Comparison of ENCODE assay signal across 8 mouse cellular contexts in genomic region chr2:167631181-167631590, GRCm38 (mm10). TPM values are rescaled to one million over a fixed set of nuclear protein-coding genes. Genes with fewer than 3 reads are reported as not detected.
A peak's percentile ranks its signal among the peaks of the same experiment; 100 is the strongest.
DNase-seq lines count a peak whose midpoint lies in the region; ATAC-seq lines count a peak whose summit lies in the region.

No protein-coding gene starts in this region.

- WGBS in forebrain, embryonic 16.5 days: 0% methylated on average over 29 of the region's 31 CpGs
- WGBS in limb, embryonic 11.5 days: under 1% methylated on average over 31 of the region's 31 CpGs
- under 1% methylated on average over 31 of the region's 31 CpGs for WGBS in neural tube, embryonic 13.5 days

- peaks cover 80% of the 10 kb centered on the region for H3K4me1 ChIP-seq in megakaryocyte, embryonic 14.5 days
- peaks cover 40% of the 10 kb centered on the region for H3K4me1 ChIP-seq in forebrain, embryonic 16.5 days (replicated peaks; ENCODE audit: control insufficient read depth, insufficient read depth, low read length)
- H3K4me1 ChIP-seq in limb, embryonic 11.5 days (ENCODE audit: control insufficient read depth, insufficient read depth, low read length): peaks cover 12% of the 10 kb centered on the region
- H3K4me1 ChIP-seq in neural tube, embryonic 13.5 days (replicated peaks): peaks cover 63% of the 10 kb centered on the region

- peak overlapping the region; percentile 92 for H3K9ac ChIP-seq in forebrain, embryonic 16.5 days (replicated peaks; ENCODE audit: low read depth, low read length)
- peak overlapping the region; percentile 88 for H3K9ac ChIP-seq in limb, embryonic 11.5 days (ENCODE audit: low read length)
- H3K9ac ChIP-seq in neural tube, embryonic 13.5 days: peak overlapping the region; percentile 97

- peaks cover 38% of the 10 kb centered on the region for H3K36me3 ChIP-seq in megakaryocyte, embryonic 14.5 days (replicated peaks; ENCODE audit: low read length)
- H3K36me3 ChIP-seq in forebrain, embryonic 16.5 days (ENCODE audit: control insufficient read depth, insufficient read depth): no peaks in the 10 kb centered on the region
- H3K36me3 ChIP-seq in limb, embryonic 11.5 days (ENCODE audit: control insufficient read depth, insufficient read depth, low read length): peaks cover 5% of the 10 kb centered on the region
- peaks cover 4% of the 10 kb centered on the region; the same call in 1 of the 2 replicates for H3K36me3 ChIP-seq in neural tube, embryonic 13.5 days

- DNase-seq in adrenal gland, postnatal 10 days: peak; percentile 51
- DNase-seq in adrenal gland, postnatal 4 days (ENCODE audit: low spot score in 2 of 2): no peak
- DNase-seq in limb, embryonic 11.5 days (ENCODE audit: low spot score): no peak
- no peak for DNase-seq in retina, postnatal 1 day

- H3K27ac ChIP-seq in forebrain, embryonic 16.5 days (ENCODE audit: low read length): peak overlapping the region; percentile 81
- H3K27ac ChIP-seq in limb, embryonic 11.5 days (replicated peaks; ENCODE audit: low read depth, low read length): peak overlapping the region; percentile 74
- H3K27ac ChIP-seq in neural tube, embryonic 13.5 days (replicated peaks): peak overlapping the region; percentile 93

- H3K4me2 ChIP-seq in forebrain, embryonic 16.5 days (ENCODE audit: low read length): peak overlapping the region; percentile 91
- H3K4me2 ChIP-seq in limb, embryonic 11.5 days (ENCODE audit: low read depth, severe bottlenecking): peak overlapping the region; percentile 75
- peak overlapping the region; percentile 93 for H3K4me2 ChIP-seq in neural tube, embryonic 13.5 days

- 0 out of 2 replicates have a peak, but pooled peaks cover 3% of the 10 kb centered on the region for H3K9me3 ChIP-seq in megakaryocyte, embryonic 14.5 days
- no peaks in the 10 kb centered on the region for H3K9me3 ChIP-seq in forebrain, embryonic 16.5 days (ENCODE audit: control insufficient read depth, low read length)
- no peaks in the 10 kb centered on the region; the same call in 1 of the 2 replicates for H3K9me3 ChIP-seq in limb, embryonic 11.5 days (ENCODE audit: control insufficient read depth, low read length)
- H3K9me3 ChIP-seq in neural tube, embryonic 13.5 days: no peaks in the 10 kb centered on the region

- no peak for ATAC-seq in megakaryocyte, adult 5-6 weeks (ENCODE audit: poor library complexity, severe bottlenecking)
- peak; percentile 15 for ATAC-seq in forebrain, embryonic 16.5 days
- ATAC-seq in limb, embryonic 11.5 days (ENCODE audit: insufficient number of reproducible peaks, low FRiP score, low TSS enrichment, low read depth): no peak
- peak; percentile 34 for ATAC-seq in neural tube, embryonic 13.5 days (ENCODE audit: low read depth)

- no peaks in the 10 kb centered on the region for H3K27me3 ChIP-seq in megakaryocyte, embryonic 14.5 days (replicated peaks)
- no peaks in the 10 kb centered on the region for H3K27me3 ChIP-seq in forebrain, embryonic 16.5 days (replicated peaks; ENCODE audit: control insufficient read depth, insufficient read depth, low read length)
- no peaks in the 10 kb centered on the region for H3K27me3 ChIP-seq in limb, embryonic 11.5 days (ENCODE audit: control insufficient read depth, insufficient read depth, low read length)
- no peaks in the 10 kb centered on the region for H3K27me3 ChIP-seq in neural tube, embryonic 13.5 days

- peak overlapping the region; percentile 97 for H3K4me3 ChIP-seq in megakaryocyte, embryonic 14.5 days (replicated peaks)
- peak overlapping the region; percentile 85 for H3K4me3 ChIP-seq in forebrain, embryonic 16.5 days (replicated peaks; ENCODE audit: low read length)
- peak overlapping the region; percentile 98 for H3K4me3 ChIP-seq in limb, embryonic 11.5 days (ENCODE audit: low read depth, low read length)
- peak overlapping the region; percentile 88 for H3K4me3 ChIP-seq in neural tube, embryonic 13.5 days

RNA-seq across cellular contexts. Expression of gene Ube2v1, which starts 0.7 kb away (rescaled TPM):
- 100 to 1,000 TPM; 159 to 162 TPM for total RNA-seq in adrenal gland, postnatal 10 days (2021)
- total RNA-seq in adrenal gland, postnatal 4 days (2021): 100 to 1,000 TPM; 194 to 200 TPM
- 314 and 1,236 TPM in 2 replicates for polyA plus RNA-seq in megakaryocyte, embryonic 14.5 days (2012; ENCODE audit: insufficient read depth, low replicate concordance)
- 68.8 and 86.3 TPM in 2 replicates for total RNA-seq in megakaryocyte, adult 5-6 weeks (2015)
- 45.1 and 51.9 TPM in 2 replicates for total RNA-seq in megakaryocyte, adult 5-6 weeks (2017)
- 273 and 281 TPM in 2 replicates for polyA plus RNA-seq in forebrain, embryonic 16.5 days (2015; fragmentation: Nextera tagmentation; extraction: Ambion mirVana)
- 264 and 267 TPM in 2 replicates for polyA plus RNA-seq in limb, embryonic 11.5 days (2014; fragmentation: Nextera tagmentation; extraction: Ambion mirVana)
- 326 and 340 TPM in 2 replicates for polyA plus RNA-seq in neural tube, embryonic 13.5 days (2015; fragmentation: Nextera tagmentation; extraction: Ambion mirVana)

RNA-seq across cellular contexts. Expression of gene Gm20431, which starts 30.1 kb away (rescaled TPM):
- total RNA-seq in adrenal gland, postnatal 10 days (2021): 10 to 100 TPM; 16.4 to 17.5 TPM
- total RNA-seq in adrenal gland, postnatal 4 days (2021): 10 to 100 TPM; 18.2 to 23.0 TPM
- not detected in 2 replicates for polyA plus RNA-seq in megakaryocyte, embryonic 14.5 days (2012; ENCODE audit: insufficient read depth, low replicate concordance)
- total RNA-seq in megakaryocyte, adult 5-6 weeks (2015): 6.1 and 22.8 TPM in 2 replicates
- total RNA-seq in megakaryocyte, adult 5-6 weeks (2017): not detected in 2 replicates
- polyA plus RNA-seq in forebrain, embryonic 16.5 days (2015; fragmentation: Nextera tagmentation; extraction: Ambion mirVana): 8.2 and 11.7 TPM in 2 replicates
- 4.9 and 7.7 TPM in 2 replicates for polyA plus RNA-seq in limb, embryonic 11.5 days (2014; fragmentation: Nextera tagmentation; extraction: Ambion mirVana)
- polyA plus RNA-seq in neural tube, embryonic 13.5 days (2015; fragmentation: Nextera tagmentation; extraction: Ambion mirVana): 9.1 and 9.3 TPM in 2 replicates

RNA-seq across cellular contexts. Expression of gene Cebpb, which starts 57.5 kb away (rescaled TPM):
- 100 to 1,000 TPM; 269 to 439 TPM for total RNA-seq in adrenal gland, postnatal 10 days (2021)
- total RNA-seq in adrenal gland, postnatal 4 days (2021): 100 to 1,000 TPM; 229 to 255 TPM
- polyA plus RNA-seq in megakaryocyte, embryonic 14.5 days (2012; ENCODE audit: insufficient read depth, low replicate concordance): 372 and 610 TPM in 2 replicates
- total RNA-seq in megakaryocyte, adult 5-6 weeks (2015): 79.3 and 125 TPM in 2 replicates
- 55.5 and 59.5 TPM in 2 replicates for total RNA-seq in megakaryocyte, adult 5-6 weeks (2017)
- polyA plus RNA-seq in forebrain, embryonic 16.5 days (2015; fragmentation: Nextera tagmentation; extraction: Ambion mirVana): 0.32 and 0.56 TPM in 2 replicates
- polyA plus RNA-seq in limb, embryonic 11.5 days (2014; fragmentation: Nextera tagmentation; extraction: Ambion mirVana): 2.6 and 4.1 TPM in 2 replicates
- polyA plus RNA-seq in neural tube, embryonic 13.5 days (2015; fragmentation: Nextera tagmentation; extraction: Ambion mirVana): 2.2 and 2.3 TPM in 2 replicates

RNA-seq across cellular contexts. Expression of gene Tmem189, which starts 58.4 kb away (rescaled TPM):
- 10 to 100 TPM; 31.2 to 33.5 TPM for total RNA-seq in adrenal gland, postnatal 10 days (2021)
- total RNA-seq in adrenal gland, postnatal 4 days (2021): 10 to 100 TPM; 32.9 to 35.4 TPM
- 164 and 173 TPM in 2 replicates for polyA plus RNA-seq in megakaryocyte, embryonic 14.5 days (2012; ENCODE audit: insufficient read depth, low replicate concordance)
- total RNA-seq in megakaryocyte, adult 5-6 weeks (2015): 25.1 and 35.7 TPM in 2 replicates
- 40.6 and 43.1 TPM in 2 replicates for total RNA-seq in megakaryocyte, adult 5-6 weeks (2017)
- 30.2 and 30.6 TPM in 2 replicates for polyA plus RNA-seq in forebrain, embryonic 16.5 days (2015; fragmentation: Nextera tagmentation; extraction: Ambion mirVana)
- 35.5 and 37.5 TPM in 2 replicates for polyA plus RNA-seq in limb, embryonic 11.5 days (2014; fragmentation: Nextera tagmentation; extraction: Ambion mirVana)
- 40.1 and 41.9 TPM in 2 replicates for polyA plus RNA-seq in neural tube, embryonic 13.5 days (2015; fragmentation: Nextera tagmentation; extraction: Ambion mirVana)

Comparison
In these comparisons a context has a peak if more than half of its experiments do, and no peak if none do; other contexts are left out.
1. ATAC-seq: peak in forebrain, embryonic 16.5 days (single experiment) and neural tube, embryonic 13.5 days (single experiment); none in megakaryocyte, adult 5-6 weeks (single experiment) and limb, embryonic 11.5 days (single experiment).
2. RNA of gene Cebpb, which starts 57.5 kb away (polyA plus RNA-seq): 372 to 610 TPM in megakaryocyte, embryonic 14.5 days; 2.6 to 4.1 TPM in limb, embryonic 11.5 days, 2.2 to 2.3 TPM in neural tube, embryonic 13.5 days and 0.32 to 0.56 TPM in forebrain, embryonic 16.5 days; every median in the first group is over 10 times any median in the second.
3. Peak in every context shown above with its lines, with median percentiles within 50 percentile points of each other: H3K4me3 ChIP-seq, H3K27ac ChIP-seq, H3K4me2 ChIP-seq and H3K9ac ChIP-seq.